ENCODE assay signal across 18 mouse cellular contexts in the genomic region with DNA sequence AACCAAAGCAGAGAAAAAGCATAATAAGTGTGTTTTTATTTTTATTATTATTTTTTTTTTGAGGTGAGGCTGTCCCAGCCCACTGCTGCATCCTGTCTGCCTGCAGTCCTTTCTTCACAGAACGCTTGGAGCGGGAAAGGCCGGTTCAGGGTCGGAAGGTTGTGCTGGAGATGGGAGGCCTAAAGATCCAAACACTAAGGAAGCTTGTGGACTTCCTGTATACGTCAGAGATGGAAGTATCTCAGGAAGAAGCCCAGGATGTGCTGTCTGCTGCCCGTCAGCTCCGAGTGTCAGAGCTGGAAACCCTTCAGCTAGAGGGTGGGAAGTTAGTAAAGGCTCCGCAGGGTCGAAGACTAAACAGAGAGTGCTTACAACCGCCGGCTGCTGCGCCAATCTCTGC. TPM values are rescaled to one million over a fixed set of nuclear protein-coding genes. Genes with fewer than 3 reads are reported as not detected.
DNase-seq lines count a peak whose midpoint lies in the region; ATAC-seq and TF ChIP-seq lines count a peak whose summit lies in the region.
"Had no signal": no experiment of that assay in that cellular context is flagged by ENCODE, and none has a peak within 500 bp of the region (broad histone marks: within the 10 kb centered on the region; RNA-seq: fewer than 3 reads in every experiment).

No protein-coding gene starts in this region.

- H3K4me1 ChIP-seq in hindbrain, embryonic 10.5 days (replicated peaks): peaks cover 10% of the 10 kb centered on the region
- H3K4me1 ChIP-seq in hindbrain, postnatal 0 days (ENCODE audit: insufficient read depth, low read length): no peaks in the 10 kb centered on the region
- H3K4me1 ChIP-seq in kidney, embryonic 15.5 days: peaks cover 10% of the 10 kb centered on the region
- H3K4me1 ChIP-seq in lung, postnatal 0 days (ENCODE audit: insufficient read depth, low read depth, low read length): no peaks in the 10 kb centered on the region
- peaks cover 15% of the 10 kb centered on the region for H3K4me1 ChIP-seq in neural tube, embryonic 15.5 days

- peaks cover 26% of the 10 kb centered on the region for H3K36me3 ChIP-seq in hindbrain, embryonic 10.5 days
- no peaks in the 10 kb centered on the region; the same call in 1 of the 2 replicates for H3K36me3 ChIP-seq in hindbrain, postnatal 0 days (ENCODE audit: insufficient read depth, low read length)
- peaks cover 20% of the 10 kb centered on the region for H3K36me3 ChIP-seq in kidney, embryonic 15.5 days
- no peaks in the 10 kb centered on the region for H3K36me3 ChIP-seq in lung, postnatal 0 days (ENCODE audit: insufficient read depth, low read length)
- no peaks in the 10 kb centered on the region for H3K36me3 ChIP-seq in neural tube, embryonic 15.5 days

- no peaks in the 10 kb centered on the region for H3K27me3 ChIP-seq in hindbrain, embryonic 10.5 days (ENCODE audit: insufficient read depth, poor library complexity, severe bottlenecking)
- H3K27me3 ChIP-seq in hindbrain, postnatal 0 days (ENCODE audit: insufficient read depth, low read length): no peaks in the 10 kb centered on the region
- H3K27me3 ChIP-seq in kidney, embryonic 15.5 days: no peaks in the 10 kb centered on the region
- H3K27me3 ChIP-seq in lung, postnatal 0 days (replicated peaks; ENCODE audit: insufficient read depth, low read length): no peaks in the 10 kb centered on the region
- H3K27me3 ChIP-seq in neural tube, embryonic 15.5 days (replicated peaks): no peaks in the 10 kb centered on the region
- H3K27me3 ChIP-seq: intestine, embryonic 15.5 days; limb, embryonic 15.5 days; Patski had no signal

- H3K27ac ChIP-seq in hindbrain, embryonic 10.5 days: peak overlapping the region; percentile 29; the same call in 1 of the 2 replicates
- no peak overlapping the region for H3K27ac ChIP-seq in hindbrain, postnatal 0 days
- H3K27ac ChIP-seq in kidney, embryonic 15.5 days: peak overlapping the region; percentile 66
- peak overlapping the region; percentile 32; the same call in 1 of the 2 replicates for H3K27ac ChIP-seq in lung, postnatal 0 days (ENCODE audit: low read length)
- no peak overlapping the region for H3K27ac ChIP-seq in neural tube, embryonic 15.5 days (replicated peaks)
- H3K27ac ChIP-seq: intestine, embryonic 15.5 days; limb, embryonic 15.5 days had no signal

- TF ChIP-seq EP300 in lung, postnatal 0 days (IDR thresholded peaks at IDR 0.05): no peak

- no peaks in the 10 kb centered on the region for H3K9me3 ChIP-seq in hindbrain, embryonic 10.5 days
- no peaks in the 10 kb centered on the region for H3K9me3 ChIP-seq in hindbrain, postnatal 0 days (ENCODE audit: low read length)
- H3K9me3 ChIP-seq in kidney, embryonic 15.5 days (replicated peaks): no peaks in the 10 kb centered on the region
- H3K9me3 ChIP-seq in lung, postnatal 0 days (ENCODE audit: low read length): no peaks in the 10 kb centered on the region
- H3K9me3 ChIP-seq in neural tube, embryonic 15.5 days (replicated peaks): no peaks in the 10 kb centered on the region
- H3K9me3 ChIP-seq: intestine, embryonic 15.5 days; limb, embryonic 15.5 days had no signal

- no peak for ATAC-seq in hindbrain, postnatal 0 days
- ATAC-seq in kidney, embryonic 15.5 days (replicated peaks; ENCODE audit: low FRiP score): no peak
- ATAC-seq in lung, postnatal 0 days: peak; percentile 43
- ATAC-seq in neural tube, embryonic 15.5 days (ENCODE audit: low FRiP score): no peak
- ATAC-seq in erythroid progenitor cell, adult 5-6 weeks (replicated peaks; ENCODE audit: low FRiP score, poor library complexity, severe bottlenecking): no peak
- ATAC-seq: intestine, embryonic 15.5 days; Patski had no signal

- no peak for TF ChIP-seq CTCF in hindbrain, postnatal 0 days (IDR thresholded peaks at IDR 0.05; ENCODE audit: low read depth)
- TF ChIP-seq CTCF in lung, postnatal 0 days (IDR thresholded peaks at IDR 0.05): no peak

- no peak for DNase-seq in hindbrain, embryonic 10.5 days (ENCODE audit: low spot score)
- DNase-seq in hindbrain, postnatal 0 days (ENCODE audit: low spot score): no peak
- peak; percentile 20 to 31 for DNase-seq in kidney, adult 8-10 months
- DNase-seq in lung, postnatal 0 days (ENCODE audit: low spot score): peak; percentile 61
- DNase-seq: cerebellum, adult 9-10 months; heart, adult 18-20 months; thymus, postnatal 4 days had no signal

- 72% methylated on average over 12 of the region's 12 CpGs for WGBS in hindbrain, embryonic 10.5 days
- 65% methylated on average over 12 of the region's 12 CpGs for WGBS in hindbrain, postnatal 0 days
- 58% methylated on average over 12 of the region's 12 CpGs for WGBS in kidney, embryonic 15.5 days
- WGBS in lung, postnatal 0 days: 26% methylated on average over 12 of the region's 12 CpGs
- 76% methylated on average over 12 of the region's 12 CpGs for WGBS in neural tube, embryonic 15.5 days

- no peak overlapping the region for H3K4me3 ChIP-seq in hindbrain, embryonic 10.5 days
- no peak overlapping the region for H3K4me3 ChIP-seq in hindbrain, postnatal 0 days (ENCODE audit: low read length)
- no peak overlapping the region for H3K4me3 ChIP-seq in kidney, embryonic 15.5 days (replicated peaks)
- no peak overlapping the region for H3K4me3 ChIP-seq in lung, postnatal 0 days (ENCODE audit: low read depth, low read length)
- no peak overlapping the region for H3K4me3 ChIP-seq in neural tube, embryonic 15.5 days (replicated peaks)
- H3K4me3 ChIP-seq: intestine, embryonic 15.5 days; limb, embryonic 15.5 days; myocyte had no signal

- no peak overlapping the region for H3K9ac ChIP-seq in hindbrain, postnatal 0 days (replicated peaks; ENCODE audit: low read length)
- no peak overlapping the region for H3K9ac ChIP-seq in kidney, embryonic 15.5 days
- H3K9ac ChIP-seq in lung, postnatal 0 days (replicated peaks; ENCODE audit: low read depth): no peak overlapping the region
- no peak overlapping the region for H3K9ac ChIP-seq in neural tube, embryonic 15.5 days (replicated peaks)
- H3K9ac ChIP-seq: intestine, embryonic 15.5 days; limb, embryonic 15.5 days had no signal

- no peak overlapping the region for H3K4me2 ChIP-seq in hindbrain, postnatal 0 days (ENCODE audit: low read depth, low read length)
- H3K4me2 ChIP-seq in kidney, embryonic 15.5 days: no peak overlapping the region
- H3K4me2 ChIP-seq in lung, postnatal 0 days (replicated peaks; ENCODE audit: low read depth, low read length): no peak overlapping the region
- H3K4me2 ChIP-seq in neural tube, embryonic 15.5 days: no peak overlapping the region
- H3K4me2 ChIP-seq: intestine, embryonic 15.5 days; limb, embryonic 15.5 days; midbrain, embryonic 11.5 days had no signal

RNA-seq across cellular contexts. Expression of gene Selenoh, which starts 4.5 kb away (rescaled TPM):
- 515 and 539 TPM in 2 replicates for polyA plus RNA-seq in hindbrain, embryonic 10.5 days (2016; fragmentation: Nextera tagmentation; extraction: Ambion mirVana)
- 271 and 302 TPM in 2 replicates for total RNA-seq in hindbrain, postnatal 0 days (2014; rRNA removed)
- 247 and 248 TPM in 2 replicates for polyA plus RNA-seq in hindbrain, postnatal 0 days (2015; fragmentation: Nextera tagmentation; extraction: Ambion mirVana)
- 355 and 388 TPM in 2 replicates for polyA plus RNA-seq in kidney, embryonic 15.5 days (2015; fragmentation: Nextera tagmentation; extraction: Ambion mirVana)
- polyA plus RNA-seq in lung, postnatal 0 days (2015; fragmentation: Nextera tagmentation; extraction: Ambion mirVana): 94.3 and 102 TPM in 2 replicates
- polyA plus RNA-seq in neural tube, embryonic 15.5 days (2015; fragmentation: Nextera tagmentation; extraction: Ambion mirVana): 189 and 204 TPM in 2 replicates
- total RNA-seq in erythroid progenitor cell, adult 5-6 weeks (2015; ENCODE audit: low replicate concordance): 59.8 and 66.2 TPM in 2 replicates
- 21.6 and 28.2 TPM in 2 replicates for total RNA-seq in erythroid progenitor cell, adult 5-6 weeks (2017; ENCODE audit: low replicate concordance)

RNA-seq across cellular contexts. Expression of gene Btbd18, which starts 7.2 kb away (rescaled TPM):
- polyA plus RNA-seq in hindbrain, embryonic 10.5 days (2016; fragmentation: Nextera tagmentation; extraction: Ambion mirVana): 0.25 and 0.31 TPM in 2 replicates
- total RNA-seq in hindbrain, postnatal 0 days (2014; rRNA removed): not detected in 2 replicates
- 0.50 and 0.68 TPM in 2 replicates for polyA plus RNA-seq in hindbrain, postnatal 0 days (2015; fragmentation: Nextera tagmentation; extraction: Ambion mirVana)
- 0.26 and 0.34 TPM in 2 replicates for polyA plus RNA-seq in kidney, embryonic 15.5 days (2015; fragmentation: Nextera tagmentation; extraction: Ambion mirVana)
- polyA plus RNA-seq in lung, postnatal 0 days (2015; fragmentation: Nextera tagmentation; extraction: Ambion mirVana): 0.06 and 0.07 TPM in 2 replicates
- 0.28 and 0.36 TPM in 2 replicates for polyA plus RNA-seq in neural tube, embryonic 15.5 days (2015; fragmentation: Nextera tagmentation; extraction: Ambion mirVana)
- not detected in 2 replicates for total RNA-seq in erythroid progenitor cell, adult 5-6 weeks (2015; ENCODE audit: low replicate concordance)
- total RNA-seq in erythroid progenitor cell, adult 5-6 weeks (2017; ENCODE audit: low replicate concordance): not detected in 2 replicates
- total RNA-seq: heart, adult 18-20 months; layer of hippocampus, postnatal 25 days had no signal

RNA-seq across cellular contexts. Expression of gene Gm28635, which starts 11.8 kb away (rescaled TPM):
- polyA plus RNA-seq in hindbrain, embryonic 10.5 days (2016; fragmentation: Nextera tagmentation; extraction: Ambion mirVana): not detected in 2 replicates
- not detected in 2 replicates for total RNA-seq in hindbrain, postnatal 0 days (2014; rRNA removed)
- polyA plus RNA-seq in hindbrain, postnatal 0 days (2015; fragmentation: Nextera tagmentation; extraction: Ambion mirVana): not detected in 2 replicates
- polyA plus RNA-seq in kidney, embryonic 15.5 days (2015; fragmentation: Nextera tagmentation; extraction: Ambion mirVana): not detected in 2 replicates
- polyA plus RNA-seq in lung, postnatal 0 days (2015; fragmentation: Nextera tagmentation; extraction: Ambion mirVana): not detected in 2 replicates
- polyA plus RNA-seq in neural tube, embryonic 15.5 days (2015; fragmentation: Nextera tagmentation; extraction: Ambion mirVana): not detected in 2 replicates
- not detected in 2 replicates for total RNA-seq in erythroid progenitor cell, adult 5-6 weeks (2015; ENCODE audit: low replicate concordance)
- 1.1 TPM in 1 of 2 replicates, not detected in the other for total RNA-seq in erythroid progenitor cell, adult 5-6 weeks (2017; ENCODE audit: low replicate concordance)
- polyA plus RNA-seq: embryonic facial prominence, embryonic 11.5 days; forebrain, embryonic 11.5 days; intestine, embryonic 15.5 days; limb, embryonic 15.5 days; midbrain, embryonic 11.5 days; myocyte; Patski had no signal

RNA-seq across cellular contexts. Expression of gene Med19, which starts 12.1 kb away (rescaled TPM):
- 47.1 and 47.6 TPM in 2 replicates for polyA plus RNA-seq in hindbrain, embryonic 10.5 days (2016; fragmentation: Nextera tagmentation; extraction: Ambion mirVana)
- total RNA-seq in hindbrain, postnatal 0 days (2014; rRNA removed): 31.4 and 31.6 TPM in 2 replicates
- 47.4 and 47.5 TPM in 2 replicates for polyA plus RNA-seq in hindbrain, postnatal 0 days (2015; fragmentation: Nextera tagmentation; extraction: Ambion mirVana)
- 41.3 and 44.4 TPM in 2 replicates for polyA plus RNA-seq in kidney, embryonic 15.5 days (2015; fragmentation: Nextera tagmentation; extraction: Ambion mirVana)
- polyA plus RNA-seq in lung, postnatal 0 days (2015; fragmentation: Nextera tagmentation; extraction: Ambion mirVana): 21.0 and 22.6 TPM in 2 replicates
- 52.7 and 53.0 TPM in 2 replicates for polyA plus RNA-seq in neural tube, embryonic 15.5 days (2015; fragmentation: Nextera tagmentation; extraction: Ambion mirVana)
- 29.3 and 36.0 TPM in 2 replicates for total RNA-seq in erythroid progenitor cell, adult 5-6 weeks (2015; ENCODE audit: low replicate concordance)
- 42.9 and 47.5 TPM in 2 replicates for total RNA-seq in erythroid progenitor cell, adult 5-6 weeks (2017; ENCODE audit: low replicate concordance)

RNA-seq across cellular contexts. Expression of gene Tmx2, which starts 12.9 kb away (rescaled TPM):
- polyA plus RNA-seq in hindbrain, embryonic 10.5 days (2016; fragmentation: Nextera tagmentation; extraction: Ambion mirVana): 151 and 167 TPM in 2 replicates
- total RNA-seq in hindbrain, postnatal 0 days (2014; rRNA removed): 133 and 150 TPM in 2 replicates
- polyA plus RNA-seq in hindbrain, postnatal 0 days (2015; fragmentation: Nextera tagmentation; extraction: Ambion mirVana): 342 and 347 TPM in 2 replicates
- 174 and 179 TPM in 2 replicates for polyA plus RNA-seq in kidney, embryonic 15.5 days (2015; fragmentation: Nextera tagmentation; extraction: Ambion mirVana)
- 51.6 and 52.8 TPM in 2 replicates for polyA plus RNA-seq in lung, postnatal 0 days (2015; fragmentation: Nextera tagmentation; extraction: Ambion mirVana)
- 298 and 334 TPM in 2 replicates for polyA plus RNA-seq in neural tube, embryonic 15.5 days (2015; fragmentation: Nextera tagmentation; extraction: Ambion mirVana)
- 52.4 and 74.6 TPM in 2 replicates for total RNA-seq in erythroid progenitor cell, adult 5-6 weeks (2015; ENCODE audit: low replicate concordance)
- total RNA-seq in erythroid progenitor cell, adult 5-6 weeks (2017; ENCODE audit: low replicate concordance): 42.6 and 43.2 TPM in 2 replicates

Comparison
In these comparisons a context has a peak if more than half of its experiments do, and no peak if none do; other contexts are left out.
1. H3K27ac ChIP-seq: peak in hindbrain, embryonic 10.5 days (single experiment), kidney, embryonic 15.5 days (single experiment) and lung, postnatal 0 days (single experiment); none in hindbrain, postnatal 0 days (single experiment) and neural tube, embryonic 15.5 days (single experiment).
2. DNase-seq: peak in kidney, adult 8-10 months (2 of 2) and lung, postnatal 0 days (single experiment); none in hindbrain, embryonic 10.5 days (single experiment) and hindbrain, postnatal 0 days (single experiment).